Mouse (Mus musculus): ENCODE data around the gene Rbm4.

DNA sequence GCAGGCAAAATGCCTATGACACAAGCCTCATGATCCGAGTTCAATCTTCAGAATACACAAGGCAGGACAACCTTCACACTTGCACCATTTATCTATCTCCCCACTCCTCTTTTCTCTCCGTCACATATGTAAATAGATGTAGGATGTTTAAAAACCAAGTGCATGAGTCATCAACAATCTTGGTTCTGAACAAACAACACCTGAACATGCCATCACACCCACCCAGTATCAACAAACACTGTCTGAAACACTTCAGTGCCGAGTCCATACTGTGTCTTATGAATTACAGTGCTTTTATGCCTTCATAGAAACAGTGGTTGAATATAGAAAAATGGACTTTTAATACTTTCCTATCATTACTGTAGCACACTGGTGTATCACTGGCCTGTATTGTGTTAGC is 20.9 kb downstream of the Rbm4 start:
- TF ChIP-seq EP300 (IDR thresholded peaks at IDR 0.05; ENCODE audit: low read length) (no peak), ZKSCAN1 (IDR thresholded peaks at IDR 0.05; ENCODE audit: borderline replicate concordance, low read depth, low read length) (no peak), MAX (IDR thresholded peaks at IDR 0.05; ENCODE audit: low read length) (no peak), CTCF (conservative IDR thresholded peaks at IDR 0.05 in 1 of 2, IDR thresholded peaks at IDR 0.05 in 1 of 2; ENCODE audit: low read depth in 2 of 2, low read length in 2 of 2) (no peak), RCOR1 (conservative IDR thresholded peaks at IDR 0.05; ENCODE audit: low read depth, low read length) (no peak), NELFE (IDR thresholded peaks at IDR 0.05; ENCODE audit: low read depth, low read length) (no peak), BHLHE40 (IDR thresholded peaks at IDR 0.05; ENCODE audit: low read depth, low read length) (no peak), POLR2A (IDR thresholded peaks at IDR 0.05; ENCODE audit: low read depth, low read length) (no peak)

Measured in CH12.LX (cell line).